Mouse (Mus musculus) heart, embryonic 11.5 days (tissue): ENCODE measurements around the gene Akna. TPM values are rescaled to one million over a fixed set of nuclear protein-coding genes. Genes with fewer than 3 reads are reported as not detected.
"Not testable (repeated sequence)": the region's sequence is repeated elsewhere in the genome, so short reads cannot be mapped to it uniquely, and the experiment has no call there.

Experiments used
- ATAC-seq: fragments of 200-750 bp; cut with Nextera tagmentation; replicated peaks from 2 replicates; pipeline ENCODE4 v1.8.0; 2017; ENCODE audit warnings: moderate library complexity; ENCODE audit not compliant: insufficient number of reproducible peaks, low FRiP score, low TSS enrichment
- H3K27ac ChIP-seq: fragments of 300-500 bp; sonication (generic); 2 replicates; pipeline ENCODE4 v1.5.1; 2014; ENCODE audit warnings: mild to moderate bottlenecking, low read depth, low read length
- H3K27me3 ChIP-seq: fragments of 300-500 bp; sonication (generic); 2 replicates; pipeline ENCODE4 v1.6.1; 2014; ENCODE audit warnings: mild to moderate bottlenecking, low read length, mixed read lengths; ENCODE audit not compliant: control insufficient read depth, insufficient read depth
- H3K36me3 ChIP-seq: fragments of 300-500 bp; sonication (generic); 2 replicates; pipeline ENCODE4 v1.6.1; 2014; ENCODE audit warnings: mild to moderate bottlenecking, low read length, moderate library complexity, mixed read lengths; ENCODE audit not compliant: control insufficient read depth, insufficient read depth
- H3K4me1 ChIP-seq: fragments of 300-500 bp; sonication (generic); 2 replicates; pipeline ENCODE4 v1.6.1; 2014; ENCODE audit warnings: low read length; ENCODE audit not compliant: control insufficient read depth, insufficient read depth
- H3K4me2 ChIP-seq: fragments of 300-500 bp; sonication (generic); 2 replicates; pipeline ENCODE4 v1.6.1; 2014; ENCODE audit warnings: mild to moderate bottlenecking, moderate library complexity
- H3K4me3 ChIP-seq: fragments of 300-500 bp; sonication (generic); 2 replicates; pipeline ENCODE4 v1.5.1; 2014; ENCODE audit warnings: low read depth, low read length
- H3K9ac ChIP-seq: fragments of 300-500 bp; sonication (generic); 2 replicates; pipeline ENCODE4 v1.6.1; 2014; ENCODE audit warnings: mild to moderate bottlenecking, low read depth, low read length, moderate library complexity
- H3K9me3 ChIP-seq: fragments of 300-500 bp; sonication (generic); replicated peaks from 2 replicates; pipeline ENCODE4 v1.6.1; 2016; ENCODE audit warnings: low read length; ENCODE audit not compliant: control insufficient read depth
- WGBS: fragments of 180-500 bp; shearing (Covaris S2); extraction: QIAGEN DNeasy Blood & Tissue Kit; methylation state at CpG from one replicate; pipeline ENCODE4 v1.1.7; 2014; ENCODE audit not compliant: insufficient replicate concordance; 5-methylcytosine and 5-hydroxymethylcytosine counted together
- polyA plus RNA-seq: library from polyadenylated mRNA; unstranded; fragments of >200 nt; fragmentation: Nextera tagmentation; extraction: Ambion mirVana; gene quantifications from 2 replicates; pipeline ENCODE4 v1.2.1, GENCODE M21; 2014

Gene Akna
- polyA plus RNA-seq, 1 experiment from 2014 or later, result 3.2 TPM

DNA sequence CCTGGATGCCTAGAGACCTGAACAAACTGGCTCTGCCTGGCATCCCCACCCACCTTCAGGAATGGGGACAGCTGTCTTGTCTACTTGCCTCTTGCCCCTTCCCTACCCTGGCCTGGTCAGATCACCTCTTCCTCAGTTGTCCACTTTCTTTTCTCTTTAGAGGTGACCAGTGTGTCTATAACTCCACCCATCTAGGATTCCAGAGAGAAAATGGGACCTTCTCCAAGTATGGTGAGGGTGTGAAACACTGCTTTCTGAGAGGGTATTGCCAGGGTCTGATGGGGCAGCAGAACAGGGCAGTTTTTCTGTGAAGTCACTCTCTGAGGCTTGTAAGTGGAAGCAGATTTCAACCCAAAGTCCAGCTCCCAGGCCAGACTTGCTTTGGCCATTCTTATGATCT lies 57.9 kb downstream of the Akna start:
- Histone ChIP-seq H3K27ac (no peak overlapping the region), H3K9ac (no peak overlapping the region), H3K36me3 (no peaks in the 10 kb centered on the region), H3K27me3 (0 out of 2 replicates have a peak, but pooled peaks cover 3% of the 10 kb centered on the region), H3K4me1 (no peaks in the 10 kb centered on the region), H3K4me3 (no peak overlapping the region), H3K9me3 (no peaks in the 10 kb centered on the region), H3K4me2 (no peak overlapping the region)
- ATAC-seq, result no peak

DNA sequence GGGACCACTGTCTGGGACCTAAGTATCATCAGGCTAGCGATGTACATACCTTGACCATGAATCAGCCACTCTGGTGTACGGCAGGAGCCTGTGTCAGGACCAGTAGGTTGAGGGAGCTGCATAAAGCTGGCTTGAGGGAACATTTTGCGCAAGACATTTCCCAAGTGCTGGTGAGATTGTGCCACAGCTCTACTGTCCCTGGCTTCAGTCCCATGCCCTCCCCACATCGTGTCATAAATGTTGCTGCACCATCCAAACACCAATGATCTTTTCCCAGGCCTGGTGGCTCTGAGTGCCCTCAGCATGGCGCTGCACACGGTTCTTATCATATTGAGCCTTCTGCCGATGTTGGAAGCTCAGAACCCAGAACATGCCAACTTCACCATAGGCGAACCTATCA lies 58.9 kb downstream of the Akna start, which contains the start of gene Orm1:
TSS of gene Orm1 (plus strand) at position 266 of the 400 bp plus-strand sequence.
- H3K27me3 ChIP-seq, result no peaks in the 10 kb centered on the region
- H3K9me3 ChIP-seq, result no peaks in the 10 kb centered on the region
- ATAC-seq, result no peak
- no peaks in the 10 kb centered on the region for H3K4me1 ChIP-seq
- no peak within 1 kb of the TSS for H3K4me2 ChIP-seq
- no peak within 1 kb of the TSS for H3K9ac ChIP-seq
- no peaks in the 10 kb centered on the region for H3K36me3 ChIP-seq
- no peak within 1 kb of the TSS for H3K4me3 ChIP-seq
- 74% methylated on average over 8 of the region's 8 CpGs for WGBS
- no peak within 1 kb of the TSS for H3K27ac ChIP-seq

DNA sequence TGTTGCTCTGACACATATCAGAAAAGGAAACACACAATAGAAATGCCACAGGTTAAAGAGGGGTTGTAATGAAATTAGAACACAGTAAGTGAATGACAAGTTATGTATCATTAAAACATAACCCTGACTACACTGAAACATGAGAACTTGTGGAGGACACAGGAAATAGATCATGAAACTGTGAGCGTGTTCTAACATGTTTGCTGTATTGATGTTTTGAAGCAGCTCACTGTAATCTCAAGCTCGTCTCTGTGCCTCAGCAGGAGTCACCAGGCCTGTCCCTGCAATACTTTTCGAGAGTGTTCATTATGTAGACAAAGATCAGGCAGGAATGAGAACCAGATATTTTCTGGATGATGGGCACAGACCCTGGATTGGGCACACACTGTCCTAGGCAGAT lies 59.5 kb downstream of the Akna start:
- 60% methylated on average over 3 of the region's 3 CpGs for WGBS
- H3K4me3 ChIP-seq, result no peak overlapping the region
- no peak overlapping the region for H3K4me2 ChIP-seq
- H3K9me3 ChIP-seq, result no peaks in the 10 kb centered on the region
- ATAC-seq, result no peak
- no peaks in the 10 kb centered on the region for H3K27me3 ChIP-seq
- H3K36me3 ChIP-seq, result no peaks in the 10 kb centered on the region
- H3K9ac ChIP-seq, result no peak overlapping the region
- no peak overlapping the region for H3K27ac ChIP-seq
- no peaks in the 10 kb centered on the region for H3K4me1 ChIP-seq

DNA sequence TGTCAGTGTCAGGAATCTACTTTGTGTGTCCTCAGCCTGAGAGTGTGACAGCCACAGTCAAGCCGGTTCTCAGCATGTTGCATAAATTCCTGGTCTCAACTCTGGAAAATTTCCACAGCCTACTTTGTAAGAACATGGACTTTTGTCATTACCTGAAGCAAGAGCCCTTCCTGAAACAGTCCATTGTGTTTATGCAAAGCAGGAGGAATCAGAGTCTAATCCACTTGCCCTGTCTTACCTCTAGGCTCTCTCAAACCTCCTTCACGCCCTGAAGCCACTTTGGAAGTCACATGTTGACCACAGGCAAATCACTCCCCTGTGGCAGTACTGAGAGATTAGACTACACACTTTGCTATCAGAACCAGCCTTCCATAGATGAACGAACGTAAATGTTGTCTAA lies 60.7 kb downstream of the Akna start:
- Histone ChIP-seq H3K4me2 (no peak overlapping the region), H3K9ac (no peak overlapping the region), H3K36me3 (no peaks in the 10 kb centered on the region), H3K4me1 (no peaks in the 10 kb centered on the region), H3K27ac (no peak overlapping the region), H3K9me3 (no peaks in the 10 kb centered on the region), H3K27me3 (no peaks in the 10 kb centered on the region), H3K4me3 (no peak overlapping the region)
- WGBS, result 66% methylated on average over 4 of the region's 4 CpGs
- no peak for ATAC-seq

DNA sequence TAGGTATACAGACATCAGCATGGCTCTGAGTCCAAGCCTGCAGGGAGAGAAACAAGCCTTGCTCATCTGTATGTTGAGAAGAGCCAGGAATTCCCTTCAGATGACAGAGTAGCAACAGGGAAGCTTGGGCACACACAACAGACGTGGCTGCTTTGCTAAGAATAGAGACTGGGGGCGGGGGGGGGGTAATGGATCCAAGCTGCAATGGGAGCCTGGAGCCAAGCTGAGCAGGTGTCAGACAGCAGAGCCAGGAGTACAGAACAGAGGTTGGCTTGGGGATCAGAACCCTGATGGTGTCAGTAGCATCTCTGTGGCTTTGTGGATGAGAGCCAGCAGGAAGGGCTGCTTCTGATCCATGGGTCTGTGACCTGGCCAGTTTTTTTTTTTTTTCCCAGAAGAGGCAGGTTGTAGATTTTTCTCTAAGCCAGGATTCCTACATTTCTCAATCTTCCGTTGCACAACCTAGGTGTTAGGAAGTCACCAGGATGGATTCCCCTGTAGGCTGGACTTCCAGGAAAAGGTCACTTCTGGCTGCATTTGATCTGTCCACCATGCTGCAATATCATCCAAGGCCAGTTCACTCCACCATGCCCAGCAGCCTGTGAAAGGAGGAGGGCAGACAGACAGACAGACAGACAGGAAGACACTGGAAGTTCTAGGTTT lies 64.6 kb downstream of the Akna start:
- no peaks in the 10 kb centered on the region for H3K36me3 ChIP-seq
- H3K27ac ChIP-seq, result no peak overlapping the region
- 58% methylated on average over 3 of the region's 3 CpGs for WGBS
- H3K9me3 ChIP-seq, result no peaks in the 10 kb centered on the region
- H3K27me3 ChIP-seq, result no peaks in the 10 kb centered on the region
- no peak overlapping the region for H3K4me3 ChIP-seq
- no peak for ATAC-seq
- H3K4me2 ChIP-seq, result no peak overlapping the region
- no peak overlapping the region for H3K9ac ChIP-seq
- no peaks in the 10 kb centered on the region for H3K4me1 ChIP-seq

DNA sequence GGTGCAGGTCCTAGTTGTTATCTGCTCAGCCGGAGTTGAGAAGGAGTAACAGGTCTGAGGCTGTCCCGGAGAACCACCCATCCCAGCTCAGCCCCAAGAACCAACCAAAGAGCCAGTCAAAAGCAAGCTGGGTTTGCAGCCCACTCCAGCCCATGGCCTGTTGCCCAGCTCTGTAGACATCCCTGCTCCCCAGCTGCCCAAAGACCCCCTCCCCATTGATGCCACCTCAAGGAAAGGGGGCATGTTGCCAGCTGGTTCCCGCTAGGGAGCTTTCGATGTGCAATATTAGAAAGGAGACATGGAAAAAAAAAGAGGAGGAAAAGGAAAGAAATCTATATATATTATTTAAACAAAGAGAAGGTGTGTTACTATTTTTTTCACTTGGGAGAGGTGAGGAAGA lies 69.8 kb downstream of the Akna start:
- H3K4me1 ChIP-seq, result no peaks in the 10 kb centered on the region
- ATAC-seq, result no peak
- H3K9me3 ChIP-seq, result no peaks in the 10 kb centered on the region
- H3K9ac ChIP-seq, result no peak overlapping the region
- H3K36me3 ChIP-seq, result 0 out of 2 replicates have a peak, but pooled peaks cover 3% of the 10 kb centered on the region
- H3K4me2 ChIP-seq, result no peak overlapping the region
- no peak overlapping the region for H3K27ac ChIP-seq
- H3K4me3 ChIP-seq, result no peak overlapping the region
- 87% methylated on average over 4 of the region's 4 CpGs for WGBS
- no peaks in the 10 kb centered on the region for H3K27me3 ChIP-seq

DNA sequence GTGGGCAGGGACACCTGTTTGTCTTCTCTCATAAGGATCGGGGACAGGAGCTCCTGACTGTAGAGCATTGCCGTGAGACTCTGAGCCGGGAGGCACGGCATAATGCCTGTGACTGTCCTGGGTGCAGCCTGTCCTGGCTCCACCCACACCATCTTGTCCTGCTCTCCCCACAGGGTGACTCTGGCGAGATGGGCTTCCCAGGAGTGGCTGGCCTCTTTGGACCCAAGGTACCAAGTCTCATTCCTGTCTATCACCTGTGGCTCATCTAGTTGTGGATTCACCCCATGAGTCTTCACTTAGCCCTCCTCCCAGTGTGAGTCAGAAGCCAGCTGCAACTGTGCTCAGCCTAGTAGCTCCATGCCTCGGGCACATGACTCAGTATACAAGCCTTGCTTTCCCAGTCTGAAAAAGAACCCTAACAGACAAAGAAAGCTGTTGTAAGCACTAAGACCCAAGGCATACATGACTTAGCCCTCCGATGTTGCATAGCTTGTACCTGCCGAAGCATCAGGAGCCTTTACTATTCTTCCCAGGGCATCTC lies 79.8 kb downstream of the Akna start:
- Histone ChIP-seq H3K4me1 (no peaks in the 10 kb centered on the region), H3K4me3 (no peak overlapping the region), H3K27ac (no peak overlapping the region), H3K4me2 (no peak overlapping the region), H3K9ac (no peak overlapping the region), H3K27me3 (no peaks in the 10 kb centered on the region), H3K9me3 (no peaks in the 10 kb centered on the region), H3K36me3 (no peaks in the 10 kb centered on the region; the same call in 1 of the 2 replicates)
- ATAC-seq, result no peak
- WGBS, result 63% methylated on average over 8 of the region's 8 CpGs

DNA sequence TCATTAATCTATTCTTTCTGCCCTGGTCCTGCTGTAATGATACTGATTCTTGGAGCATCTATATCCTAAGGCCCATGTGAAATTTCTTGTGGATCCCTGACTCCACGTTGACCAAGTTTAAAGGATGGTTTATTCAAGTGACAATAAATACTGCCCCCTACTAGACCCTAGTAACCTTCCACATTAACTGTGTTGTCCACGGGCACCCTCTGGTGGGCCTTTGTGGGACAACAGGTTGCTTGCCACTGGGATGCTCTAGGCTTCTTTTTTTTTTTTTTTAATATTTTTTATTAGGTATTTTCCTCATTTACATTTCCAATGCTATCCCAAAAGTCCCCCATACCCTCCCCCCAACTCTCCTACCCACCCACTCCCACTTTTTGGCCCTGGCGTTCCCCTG lies 83.6 kb downstream of the Akna start:
- ATAC-seq, H3K27me3 ChIP-seq, H3K4me3 ChIP-seq, H3K36me3 ChIP-seq, H3K9me3 ChIP-seq, H3K27ac ChIP-seq, H3K4me2 ChIP-seq, H3K4me1 ChIP-seq, H3K9ac ChIP-seq: not testable (repeated sequence)
- 17% methylated on average over 3 of the region's 3 CpGs for WGBS
